Mouse (Mus musculus) heart, embryonic 10.5 days (tissue): ENCODE measurements at regions not wholly inside any gene's neighbourhood (a gene's known extent, or its start where the extent isn't known, plus 50 kb on each side); places are given as distances from the start of the nearest gene placed in this dataset.

Experiments
- DNase-seq: peaks from one replicate; pipeline ENCODE4 v3.0.0-alpha.2; 2017; ENCODE audit warnings: low spot score
- H3K27ac ChIP-seq: fragments of 300-500 bp; sonication (generic); 2 replicates; pipeline ENCODE4 v1.5.1; 2016; ENCODE audit warnings: mild to moderate bottlenecking
- H3K27me3 ChIP-seq: fragments of 300-500 bp; sonication (generic); 2 replicates; pipeline ENCODE4 v1.6.1; 2016; ENCODE audit warnings: mild to moderate bottlenecking; ENCODE audit not compliant: poor library complexity, insufficient read depth, severe bottlenecking
- H3K36me3 ChIP-seq: fragments of 300-500 bp; sonication (generic); 2 replicates; pipeline ENCODE4 v1.6.1; 2016; ENCODE audit warnings: mild to moderate bottlenecking, moderate library complexity
- H3K4me1 ChIP-seq: fragments of 300-500 bp; sonication (generic); 2 replicates; pipeline ENCODE4 v1.6.1; 2016; ENCODE audit warnings: mild to moderate bottlenecking
- H3K4me3 ChIP-seq: fragments of 300-500 bp; sonication (generic); 2 replicates; pipeline ENCODE4 v1.5.1; 2016; ENCODE audit warnings: mild to moderate bottlenecking, moderate library complexity
- H3K9me3 ChIP-seq: fragments of 300-500 bp; sonication (generic); 2 replicates; pipeline ENCODE4 v1.6.1; 2016; ENCODE audit warnings: mild to moderate bottlenecking, moderate library complexity
- WGBS: fragments of 180-500 bp; shearing (Covaris S2); methylation state at CpG from one replicate; pipeline ENCODE4 v1.1.7; 2016; 5-methylcytosine and 5-hydroxymethylcytosine counted together

GRCm38 (mm10) chr13:53721038-53721463, 248.2 kb upstream of the Msx2 start:
- H3K9me3 ChIP-seq, result no peaks in the 10 kb centered on the region
- peaks cover 11% of the 10 kb centered on the region; the same call in 1 of the 2 replicates for H3K27me3 ChIP-seq
- H3K36me3 ChIP-seq, result no peaks in the 10 kb centered on the region
- no peak overlapping the region for H3K4me3 ChIP-seq
- DNase-seq, result no peak
- peak overlapping the region; percentile 49; the same call in 1 of the 2 replicates for H3K27ac ChIP-seq
- peaks cover 59% of the 10 kb centered on the region for H3K4me1 ChIP-seq
- WGBS, result 65% methylated on average over 9 of the region's 9 CpGs

DNA sequence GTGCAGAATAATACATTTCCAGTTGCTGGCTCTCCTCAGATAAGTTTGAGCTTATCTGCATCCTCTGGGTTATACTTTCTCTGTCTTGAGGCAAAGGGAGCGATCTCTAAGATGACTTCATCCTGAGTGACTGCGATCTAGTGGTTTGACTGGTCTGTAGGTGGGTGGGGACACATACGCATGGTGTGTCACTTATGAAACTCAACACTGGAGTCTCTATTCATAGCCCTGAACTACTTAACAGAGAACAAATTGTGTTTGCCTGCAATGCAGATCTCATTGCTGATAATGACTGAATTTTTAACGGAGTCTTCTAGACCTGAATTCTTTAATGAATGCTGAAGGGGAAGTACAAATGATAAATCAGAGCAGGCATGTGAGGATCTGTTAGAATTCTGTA, 244.7 kb upstream of the Msx2 start:
- Histone ChIP-seq H3K27ac (no peak overlapping the region), H3K4me1 (peaks cover 54% of the 10 kb centered on the region), H3K9me3 (no peaks in the 10 kb centered on the region), H3K36me3 (no peaks in the 10 kb centered on the region), H3K27me3 (no peaks in the 10 kb centered on the region), H3K4me3 (no peak overlapping the region)
- no peak for DNase-seq
- 63% methylated on average over 4 of the region's 4 CpGs for WGBS

DNA sequence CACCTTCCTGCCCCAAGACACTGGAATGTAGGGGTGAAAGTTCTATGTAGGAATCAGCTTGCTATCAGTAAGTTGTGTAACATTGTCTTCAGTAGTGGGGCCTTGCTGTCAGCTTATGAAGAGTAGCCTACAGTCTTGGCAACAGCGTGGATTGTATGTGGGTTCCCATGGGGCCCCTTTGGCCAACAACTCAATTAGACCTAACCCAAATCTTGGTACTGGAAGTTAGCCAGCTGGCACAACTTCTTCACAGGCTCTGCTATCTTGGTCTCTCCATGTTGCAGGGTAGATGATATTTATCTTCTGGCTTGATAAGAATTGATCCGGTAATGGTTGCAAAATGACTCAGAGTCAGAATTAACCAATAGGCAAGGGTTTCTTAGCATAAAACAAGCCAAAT, 244.2 kb upstream of the Msx2 start:
- Histone ChIP-seq H3K36me3 (no peaks in the 10 kb centered on the region), H3K4me3 (no peak overlapping the region), H3K4me1 (peaks cover 50% of the 10 kb centered on the region), H3K27me3 (no peaks in the 10 kb centered on the region), H3K27ac (no peak overlapping the region), H3K9me3 (no peaks in the 10 kb centered on the region)
- 80% methylated on average over 2 of the region's 2 CpGs for WGBS
- no peak for DNase-seq

GRCm38 (mm10) chr13:53709062-53709461, 236.2 kb upstream of the Msx2 start:
- DNase-seq, result no peak
- no peak overlapping the region for H3K27ac ChIP-seq
- no peak overlapping the region for H3K4me3 ChIP-seq
- H3K4me1 ChIP-seq, result no peaks in the 10 kb centered on the region
- WGBS, result 79% methylated on average over 10 of the region's 10 CpGs
- no peaks in the 10 kb centered on the region for H3K9me3 ChIP-seq
- no peaks in the 10 kb centered on the region for H3K36me3 ChIP-seq
- no peaks in the 10 kb centered on the region for H3K27me3 ChIP-seq

DNA sequence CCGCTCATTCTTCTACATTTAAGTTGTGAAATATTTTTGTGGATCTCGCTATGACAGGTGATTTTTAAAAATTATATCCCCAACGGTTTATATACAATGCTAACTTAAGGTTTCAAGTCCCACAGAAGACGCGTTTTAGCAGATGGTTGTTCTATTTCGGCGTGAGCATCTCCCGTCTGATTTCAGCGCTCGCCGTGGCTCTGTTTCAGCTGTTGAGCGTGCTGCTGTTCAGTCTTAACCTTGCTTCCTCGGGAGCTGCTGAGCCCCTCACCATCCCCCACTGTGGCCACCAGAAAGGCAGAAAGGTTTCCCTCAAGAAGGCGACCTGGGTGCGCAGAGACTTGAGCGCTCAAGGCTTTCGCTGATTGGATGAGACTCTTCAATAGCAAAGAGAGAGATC, 234.7 kb upstream of the Msx2 start:
- no peaks in the 10 kb centered on the region for H3K36me3 ChIP-seq
- H3K27me3 ChIP-seq, result no peaks in the 10 kb centered on the region
- 83% methylated on average over 17 of the region's 17 CpGs for whole genome bisulfite sequencing
- H3K4me1 ChIP-seq, result no peaks in the 10 kb centered on the region
- no peak for DNase-seq
- H3K9me3 ChIP-seq, result no peaks in the 10 kb centered on the region
- H3K27ac ChIP-seq, result no peak overlapping the region
- no peak overlapping the region for H3K4me3 ChIP-seq

GRCm38 (mm10) chr13:53704104-53704503, 231.2 kb upstream of the Msx2 start:
- no peaks in the 10 kb centered on the region for H3K4me1 ChIP-seq
- no peak for DNase-seq
- no peak overlapping the region for H3K4me3 ChIP-seq
- no peak overlapping the region for H3K27ac ChIP-seq
- WGBS, result 73% methylated on average over 11 of the region's 11 CpGs
- H3K27me3 ChIP-seq, result no peaks in the 10 kb centered on the region; the same call in 1 of the 2 replicates
- H3K9me3 ChIP-seq, result no peaks in the 10 kb centered on the region
- no peaks in the 10 kb centered on the region for H3K36me3 ChIP-seq

GRCm38 (mm10) chr13:53700236-53700635, 227.4 kb upstream of the Msx2 start:
- Histone ChIP-seq H3K4me3 (no peak overlapping the region), H3K27me3 (no peaks in the 10 kb centered on the region; the same call in 1 of the 2 replicates), H3K4me1 (peaks cover 30% of the 10 kb centered on the region), H3K36me3 (no peaks in the 10 kb centered on the region), H3K9me3 (no peaks in the 10 kb centered on the region), H3K27ac (no peak overlapping the region)
- 81% methylated on average over 3 of the region's 3 CpGs for WGBS
- DNase-seq, result no peak

GRCm38 (mm10) chr13:53697954-53698353, 225.1 kb upstream of the Msx2 start:
- peaks cover 41% of the 10 kb centered on the region for H3K4me1 ChIP-seq
- WGBS, result 75% methylated on average over 6 of the region's 6 CpGs
- no peak overlapping the region for H3K4me3 ChIP-seq
- DNase-seq, result no peak
- H3K36me3 ChIP-seq, result no peaks in the 10 kb centered on the region
- H3K9me3 ChIP-seq, result no peaks in the 10 kb centered on the region
- H3K27me3 ChIP-seq, result no peaks in the 10 kb centered on the region; the same call in 1 of the 2 replicates
- no peak overlapping the region for H3K27ac ChIP-seq

DNA sequence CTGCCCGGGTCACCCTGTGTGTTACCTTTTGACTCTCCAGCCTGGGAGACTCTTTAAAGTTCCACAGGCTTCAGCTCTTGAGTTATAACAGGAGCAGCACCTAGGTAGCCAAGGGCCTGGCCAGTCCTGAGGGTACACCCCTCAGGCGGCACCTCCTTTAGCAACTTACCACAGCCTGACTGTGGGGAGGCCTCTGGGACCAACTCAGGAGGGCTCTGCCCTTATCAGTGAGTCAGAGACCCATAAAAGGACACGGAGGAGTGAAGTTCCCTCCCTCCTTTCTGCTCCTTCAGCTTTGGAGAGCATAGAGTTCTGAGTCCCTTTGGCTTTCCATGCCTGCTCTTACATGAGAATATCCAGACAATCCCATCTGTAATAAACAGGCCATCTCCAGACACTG, 222.5 kb upstream of the Msx2 start:
- peak overlapping the region; percentile 79 for H3K27ac ChIP-seq
- peaks cover 10% of the 10 kb centered on the region; the same call in 1 of the 2 replicates for H3K27me3 ChIP-seq
- H3K4me3 ChIP-seq, result no peak overlapping the region
- H3K9me3 ChIP-seq, result no peaks in the 10 kb centered on the region
- 24% methylated on average over 3 of the region's 3 CpGs for WGBS
- no peak for DNase-seq
- H3K4me1 ChIP-seq, result peaks cover 41% of the 10 kb centered on the region
- H3K36me3 ChIP-seq, result no peaks in the 10 kb centered on the region

DNA sequence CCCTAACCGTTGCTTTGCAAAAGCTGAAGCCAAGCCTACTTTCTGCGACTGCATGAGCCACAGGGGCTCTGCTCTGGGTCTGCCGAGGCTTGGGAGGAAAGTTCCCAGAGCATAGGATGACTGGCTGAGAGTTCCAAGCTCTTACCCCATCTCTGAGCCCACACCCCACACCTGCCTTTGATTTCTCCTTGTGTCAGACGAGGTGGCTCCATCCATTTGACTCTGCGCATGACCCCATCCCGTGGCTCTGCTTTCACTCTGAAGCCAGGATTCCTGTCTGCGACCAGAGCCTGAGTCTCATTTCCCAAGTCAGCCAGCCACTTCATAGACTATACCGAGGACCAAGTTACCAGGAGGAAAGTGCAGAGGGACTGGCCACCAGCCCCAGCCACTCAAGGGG, 216.1 kb upstream of the Msx2 start:
- Histone ChIP-seq H3K9me3 (no peaks in the 10 kb centered on the region), H3K4me3 (peak overlapping the region; percentile 37), H3K36me3 (no peaks in the 10 kb centered on the region), H3K4me1 (peaks cover 24% of the 10 kb centered on the region), H3K27ac (peak overlapping the region; percentile 74), H3K27me3 (peaks cover 15% of the 10 kb centered on the region; the same call in 1 of the 2 replicates)
- no peak for DNase-seq
- 20% methylated on average over 8 of the region's 8 CpGs for WGBS

DNA sequence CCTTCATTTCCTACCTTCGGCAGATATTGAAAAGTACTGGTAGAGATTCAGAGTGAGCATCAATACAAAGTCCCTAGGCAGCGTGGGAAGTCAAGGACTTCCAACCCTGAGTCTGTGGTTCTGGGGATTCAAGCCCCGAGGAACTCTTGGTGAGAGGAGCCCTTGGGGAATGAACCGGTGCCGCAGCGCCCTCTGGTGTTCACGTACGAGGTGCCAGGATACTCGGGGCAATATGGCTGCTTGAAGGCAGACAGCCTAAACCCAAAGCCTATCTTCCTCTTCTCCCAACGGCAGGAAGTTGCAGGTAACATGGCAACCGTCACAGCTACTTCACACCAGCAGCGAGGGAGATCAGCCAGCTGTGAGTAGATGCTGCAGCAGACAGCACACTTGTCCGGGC, 215.6 kb upstream of the Msx2 start:
- H3K4me1 ChIP-seq, result peaks cover 24% of the 10 kb centered on the region
- no peaks in the 10 kb centered on the region for H3K36me3 ChIP-seq
- 6% methylated on average over 13 of the region's 13 CpGs for WGBS
- H3K4me3 ChIP-seq, result peak overlapping the region; percentile 37
- peak overlapping the region; percentile 74 for H3K27ac ChIP-seq
- peaks cover 15% of the 10 kb centered on the region; the same call in 1 of the 2 replicates for H3K27me3 ChIP-seq
- peak; percentile 87 for DNase-seq
- H3K9me3 ChIP-seq, result no peaks in the 10 kb centered on the region

DNA sequence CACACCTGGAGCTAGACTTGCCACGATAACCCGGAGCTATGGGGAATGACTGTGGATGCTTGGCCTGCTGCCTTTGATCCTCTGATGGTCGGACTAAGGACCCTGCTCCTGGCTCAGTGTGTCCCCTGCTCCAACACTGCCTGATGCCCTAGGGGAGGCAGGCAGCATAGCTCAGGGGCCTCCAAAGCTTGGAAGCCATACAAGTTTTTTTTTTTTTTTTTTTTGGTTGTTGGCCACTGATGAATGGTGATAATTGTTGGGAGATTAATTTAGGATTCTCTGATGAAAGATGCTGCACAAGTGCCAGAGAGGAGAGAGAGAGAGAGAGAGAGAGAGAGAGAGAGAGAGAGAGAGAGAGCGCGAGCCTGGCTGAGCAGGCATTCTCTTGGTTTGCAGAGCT, 211.6 kb upstream of the Msx2 start:
- H3K4me1 ChIP-seq, result peaks cover 32% of the 10 kb centered on the region
- H3K9me3 ChIP-seq, result no peaks in the 10 kb centered on the region
- no peak overlapping the region for H3K4me3 ChIP-seq
- no peaks in the 10 kb centered on the region for H3K36me3 ChIP-seq
- peaks cover 8% of the 10 kb centered on the region; the same call in 1 of the 2 replicates for H3K27me3 ChIP-seq
- WGBS, result 54% methylated on average over 5 of the region's 5 CpGs
- no peak overlapping the region for H3K27ac ChIP-seq
- DNase-seq, result no peak

GRCm38 (mm10) chr13:53677187-53677586, 204.3 kb upstream of the Msx2 start:
- Histone ChIP-seq H3K27me3 (0 out of 2 replicates have a peak, but pooled peaks cover under 1% of the 10 kb centered on the region), H3K9me3 (no peaks in the 10 kb centered on the region), H3K4me1 (peaks cover 10% of the 10 kb centered on the region), H3K27ac (no peak overlapping the region), H3K36me3 (no peaks in the 10 kb centered on the region), H3K4me3 (no peak overlapping the region)
- WGBS, result 82% methylated on average over 10 of the region's 10 CpGs
- DNase-seq, result no peak

DNA sequence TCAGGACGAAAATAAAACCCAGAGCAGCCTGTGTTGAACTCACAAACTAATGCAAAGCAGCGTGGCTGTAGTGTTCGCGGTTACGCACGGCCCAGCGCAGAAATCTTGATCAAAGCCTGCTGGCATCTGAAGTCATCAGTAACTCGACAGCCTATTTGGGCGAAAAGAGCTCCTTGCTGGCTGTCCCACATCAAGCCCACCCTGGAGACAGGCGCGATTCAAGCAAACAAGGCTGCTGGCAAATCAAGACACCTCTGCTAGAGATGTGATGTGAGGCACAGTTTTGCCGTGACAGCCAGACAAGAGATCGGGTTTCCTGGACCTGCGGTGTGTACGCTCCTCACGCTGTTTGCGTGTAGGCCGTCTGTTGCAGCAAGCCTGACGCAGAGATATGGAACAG, 197.5 kb upstream of the Msx2 start:
- 44% methylated on average over 19 of the region's 19 CpGs for WGBS
- DNase-seq, result no peak
- H3K27ac ChIP-seq, result 0 out of 2 replicates have a peak overlapping the region, but pooled peaks have one; percentile 42

More for the DNA sequence above, 197.5 kb upstream of the Msx2 start:
- Histone ChIP-seq H3K4me1 (peaks cover 17% of the 10 kb centered on the region), H3K27me3 (0 out of 2 replicates have a peak, but pooled peaks cover 4% of the 10 kb centered on the region), H3K9me3 (0 out of 2 replicates have a peak, but pooled peaks cover 3% of the 10 kb centered on the region), H3K4me3 (peak overlapping the region; percentile 19), H3K36me3 (no peaks in the 10 kb centered on the region)
